Mouse (Mus musculus) embryonic stem cell, embryonic (primary cell): ENCODE results near the gene Sgpl1.

Experiments used
- CTCF ChIA-PET, 4 experiments: fragments of 300-600 bp in 2 of 4; fragments of 350-600 bp in 2 of 4; sonication (Branson Sonifier 250); formaldehyde crosslinking; loops; one replicate each; lab custom pipeline; 2022; ENCODE audit warnings: inconsistent platforms in 2 of 4; lab: Charles Lee
- POLR2A ChIA-PET, 4 experiments: fragments of 300-600 bp in 2 of 4; fragments of 350-600 bp in 2 of 4; sonication (Branson Sonifier 250); formaldehyde crosslinking; loops; one replicate each; lab custom pipeline; 2022; ENCODE audit warnings: antibody characterized with exemption in 4 of 4, inconsistent platforms in 1 of 4; lab: Charles Lee

Gene Sgpl1

GRCm38 (mm10) chr10:61147157-61148040, at the start of gene Sgpl1:
Sgpl1 (minus strand) TSS chr10:61147703.
- ChIA-PET CTCF (interaction anchor here (0.5 to 2.2 kb wide), 18 partner anchors 8 to 1685 kb away, joined by 3 to 18 read pairs (median 4); no protein-coding TSS in a partner anchor), POLR2A (interaction anchor here (0.6 to 2.2 kb wide), 36 partner anchors 12 to 1196 kb away, joined by 3 to 15 read pairs (median 4); partner anchors contain the start of genes Eif4ebp2 (in 2 of the 4), Nodal (in 2 of the 4), Lrrc20 (in 1 of the 4) and Ppa1 (in 1 of the 4))

- ChIA-PET CTCF (interaction anchor here in 2 of 4 experiments (1.3 to 2.2 kb wide), 2 partner anchors 16 to 204 kb away, joined by 3 to 7 read pairs; no protein-coding TSS in a partner anchor), POLR2A (interaction anchor here in 3 of 4 experiments (0.6 to 1.9 kb wide), 3 partner anchors 10 to 437 kb away, joined by 6 to 9 read pairs (median 7); no protein-coding TSS in a partner anchor)
These were observed 48.3 kb upstream of the Sgpl1 start for GRCm38 (mm10) chr10:61195718-61196291.

DNA sequence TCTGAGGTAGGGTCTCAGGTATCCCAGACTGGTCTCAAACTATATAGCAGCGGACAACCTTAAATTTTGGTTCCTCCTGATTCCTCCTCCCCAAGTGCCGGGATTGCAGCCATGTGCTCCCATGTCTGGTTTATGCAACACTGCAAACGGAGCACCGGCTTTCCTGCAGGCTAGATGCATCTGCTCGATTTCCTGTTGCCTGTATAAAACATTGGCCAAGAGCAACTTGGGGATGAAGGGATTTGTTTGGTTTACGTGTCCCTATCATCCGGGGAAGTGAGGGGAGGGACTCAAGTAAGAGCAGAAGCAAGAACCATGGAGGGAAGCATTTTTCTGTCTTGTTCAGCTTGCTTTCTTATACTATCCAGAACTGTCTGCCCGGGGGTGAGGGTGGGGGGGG, 47.7 kb upstream of the Sgpl1 start:
- POLR2A ChIA-PET: interaction anchor here (0.6 to 1.9 kb wide), 5 partner anchors 10 to 436 kb away, joined by 3 to 9 read pairs (median 4); no protein-coding TSS in a partner anchor

DNA sequence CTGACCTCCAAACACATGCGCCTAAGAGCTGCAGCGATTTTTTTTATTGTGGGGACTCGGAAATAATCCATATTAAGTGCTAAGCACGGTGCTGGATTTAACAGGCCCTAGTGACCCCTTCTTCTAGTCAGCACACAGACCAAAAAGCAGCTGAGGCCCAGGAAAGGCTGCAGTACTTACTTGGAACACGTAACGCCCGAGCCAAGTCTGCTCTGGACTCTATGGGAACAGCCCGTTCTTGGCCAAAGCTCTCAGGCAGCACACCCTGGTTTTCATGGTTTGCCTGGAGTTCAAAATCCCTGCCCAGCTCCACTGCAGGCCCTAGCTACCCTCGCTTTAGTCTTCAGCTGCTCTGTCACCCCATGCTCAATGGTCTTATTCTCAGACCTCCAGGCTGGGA, 47.1 kb upstream of the Sgpl1 start:
- ChIA-PET POLR2A (interaction anchor here in 3 of 4 experiments (0.7 to 1.1 kb wide), 4 partner anchors 92 to 316 kb away, joined by 3 to 4 read pairs (median 4); no protein-coding TSS in a partner anchor), CTCF (interaction anchor here (0.6 to 2.2 kb wide), 6 partner anchors 17 to 313 kb away, joined by 3 to 7 read pairs (median 4); no protein-coding TSS in a partner anchor)

More for the DNA sequence above, 47.7 kb upstream of the Sgpl1 start:
- CTCF ChIA-PET: interaction anchor here (0.6 to 2.2 kb wide), 5 partner anchors 16 to 205 kb away, joined by 3 to 7 read pairs (median 4); no protein-coding TSS in a partner anchor

DNA sequence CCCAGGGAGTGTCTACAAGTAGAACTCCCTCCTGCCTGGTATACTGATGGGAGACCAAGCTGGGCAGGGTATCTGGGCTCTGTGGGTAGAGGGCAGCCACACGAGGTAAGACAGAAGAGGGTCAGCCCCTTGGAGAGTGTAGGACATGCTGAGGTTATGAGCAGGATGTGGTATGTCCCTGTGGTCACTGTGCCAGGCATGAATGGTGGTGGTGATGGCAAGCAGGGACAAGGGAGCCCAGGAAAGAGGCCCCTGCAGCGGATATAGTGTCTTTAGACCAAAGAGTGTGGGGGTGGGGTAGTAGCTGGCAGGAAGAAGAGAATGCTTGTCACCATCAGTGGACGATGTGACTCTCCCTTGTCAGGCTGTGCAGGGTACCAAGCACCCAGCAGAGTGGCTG, 40.5 kb upstream of the Sgpl1 start:
- ChIA-PET POLR2A (interaction anchor here in 1 of 4 experiments (1.4 kb wide), 1 partner anchor 14 kb away, joined by 5 read pairs; no protein-coding TSS in a partner anchor), CTCF (interaction anchor here in 3 of 4 experiments (0.6 to 1.3 kb wide), 4 partner anchors 12 to 168 kb away, joined by 3 to 7 read pairs (median 4); no protein-coding TSS in a partner anchor)

DNA sequence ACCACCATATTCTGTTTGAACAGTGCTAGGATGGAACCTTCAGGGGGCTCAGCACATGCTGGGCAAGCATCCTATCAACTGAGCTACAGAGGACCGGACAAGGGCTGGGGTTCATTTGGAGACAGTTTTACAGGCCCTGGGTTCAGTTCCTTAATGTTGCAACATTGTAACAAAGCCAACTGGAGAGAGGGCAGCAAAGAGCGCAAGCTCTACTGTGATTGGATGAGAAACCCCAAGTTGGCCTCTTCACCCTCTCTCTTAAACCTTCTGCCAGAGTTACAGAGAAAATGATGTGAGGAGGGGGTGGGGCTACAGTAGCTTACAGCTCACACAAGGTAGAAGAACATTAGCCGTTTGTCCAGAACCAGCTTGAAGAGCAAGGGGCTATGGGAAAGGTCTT, 39.5 kb upstream of the Sgpl1 start:
- ChIA-PET POLR2A (interaction anchor here in 2 of 4 experiments (0.8 to 2.1 kb wide), 7 partner anchors 11 to 289 kb away, joined by 3 to 8 read pairs (median 3); partner anchors contain the start of gene Lrrc20 (in 1 of the 2)), CTCF (interaction anchor here in 2 of 4 experiments (1.0 to 1.7 kb wide), 5 partner anchors 11 to 149 kb away, joined by 3 to 9 read pairs (median 4); no protein-coding TSS in a partner anchor)

DNA sequence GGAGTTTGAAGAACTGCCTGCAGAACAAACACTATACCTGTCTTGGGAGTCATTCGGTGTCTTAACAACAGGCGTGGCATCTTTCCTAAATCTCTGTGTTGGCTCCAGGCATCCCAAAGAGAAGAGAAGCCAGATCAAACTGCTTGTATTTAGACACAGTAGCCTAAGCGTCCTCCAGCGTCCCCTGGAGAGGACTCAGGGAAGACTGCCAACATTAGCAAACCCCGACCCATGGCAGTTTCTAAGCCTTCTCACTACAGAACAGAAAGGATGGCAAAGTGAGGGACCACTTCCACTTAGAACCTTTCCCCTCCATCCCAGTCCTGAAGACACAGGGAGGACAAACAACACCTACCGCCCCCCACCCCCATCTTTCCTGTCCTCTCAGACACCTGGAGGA, 32.4 kb upstream of the Sgpl1 start:
- POLR2A ChIA-PET: no interaction called here
- CTCF ChIA-PET: no interaction called here

- ChIA-PET CTCF (interaction anchor here in 1 of 4 experiments (0.5 to 1.5 kb wide), 3 partner anchors 10 to 922 kb away, joined by 3 to 4 read pairs (median 3); no protein-coding TSS in a partner anchor), POLR2A (no interaction called here)
These were observed 31.2 kb upstream of the Sgpl1 start for GRCm38 (mm10) chr10:61178687-61179086.

DNA sequence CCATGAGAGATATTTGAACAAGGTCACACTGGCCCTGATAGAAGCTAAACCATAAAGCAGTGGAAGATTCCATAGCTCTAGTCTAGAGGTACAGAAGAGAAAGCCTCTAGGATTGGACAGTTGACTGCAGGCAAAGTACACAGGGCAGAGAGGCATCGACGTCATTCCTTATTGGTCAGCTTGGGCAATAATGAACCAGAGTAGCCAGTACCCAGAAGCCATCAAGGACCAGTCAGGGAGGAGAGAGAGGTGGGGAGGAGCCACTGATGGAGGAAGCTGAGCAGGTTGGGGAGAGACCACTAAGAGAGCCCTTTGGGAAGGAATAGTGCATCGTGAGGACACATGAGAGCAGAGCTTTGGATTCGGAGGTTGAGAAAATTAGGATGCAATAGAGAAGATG, 30.2 kb upstream of the Sgpl1 start:
- CTCF ChIA-PET: interaction anchor here in 1 of 4 experiments (1.2 to 1.5 kb wide), 2 partner anchors 9 to 21 kb away, joined by 3 to 4 read pairs; no protein-coding TSS in a partner anchor
- POLR2A ChIA-PET: interaction anchor here in 1 of 4 experiments (0.6 kb wide), 1 partner anchor 943 kb away, joined by 3 read pairs; no protein-coding TSS in a partner anchor

DNA sequence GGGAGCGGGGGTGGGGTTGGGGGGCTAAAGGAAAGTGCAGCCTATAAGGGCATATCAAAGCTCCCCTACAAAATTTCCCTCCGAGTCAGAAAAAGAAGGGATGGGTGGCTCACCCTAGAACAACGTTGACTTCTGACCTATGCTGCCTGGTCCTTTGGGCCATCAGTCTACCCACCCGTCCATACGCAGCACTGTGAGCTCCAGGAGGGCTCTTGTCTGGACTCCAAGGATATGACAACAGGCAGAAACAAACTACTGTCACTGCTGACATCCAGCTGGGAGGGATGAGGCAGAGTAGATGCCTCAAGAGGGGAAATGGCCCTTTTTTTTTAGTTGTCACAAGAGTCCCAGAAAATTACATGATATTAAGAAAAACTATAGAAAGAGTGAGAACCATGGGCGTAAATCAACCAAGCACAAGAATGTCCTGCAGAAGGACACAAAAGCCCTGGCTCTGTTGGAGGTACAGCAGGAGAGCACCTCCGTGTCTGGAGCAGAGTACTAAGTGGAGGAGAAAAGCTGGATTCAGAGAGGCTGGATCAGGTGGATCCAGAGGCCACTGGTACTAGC, 28.8 kb upstream of the Sgpl1 start:
- ChIA-PET CTCF (interaction anchor here (0.5 to 2.4 kb wide), 21 partner anchors 8 to 377 kb away, joined by 3 to 12 read pairs (median 3); no protein-coding TSS in a partner anchor), POLR2A (interaction anchor here in 2 of 4 experiments (1.2 to 1.3 kb wide), 2 partner anchors 10 to 26 kb away, joined by 3 to 7 read pairs; no protein-coding TSS in a partner anchor)

- CTCF ChIA-PET: interaction anchor here (0.6 to 2.4 kb wide), 18 partner anchors 9 to 343 kb away, joined by 3 to 21 read pairs (median 4); no protein-coding TSS in a partner anchor
- POLR2A ChIA-PET: interaction anchor here in 3 of 4 experiments (0.7 to 1.3 kb wide), 5 partner anchors 11 to 164 kb away, joined by 3 to 7 read pairs (median 3); no protein-coding TSS in a partner anchor
These were observed 28.1 kb upstream of the Sgpl1 start for GRCm38 (mm10) chr10:61175442-61176204.

DNA sequence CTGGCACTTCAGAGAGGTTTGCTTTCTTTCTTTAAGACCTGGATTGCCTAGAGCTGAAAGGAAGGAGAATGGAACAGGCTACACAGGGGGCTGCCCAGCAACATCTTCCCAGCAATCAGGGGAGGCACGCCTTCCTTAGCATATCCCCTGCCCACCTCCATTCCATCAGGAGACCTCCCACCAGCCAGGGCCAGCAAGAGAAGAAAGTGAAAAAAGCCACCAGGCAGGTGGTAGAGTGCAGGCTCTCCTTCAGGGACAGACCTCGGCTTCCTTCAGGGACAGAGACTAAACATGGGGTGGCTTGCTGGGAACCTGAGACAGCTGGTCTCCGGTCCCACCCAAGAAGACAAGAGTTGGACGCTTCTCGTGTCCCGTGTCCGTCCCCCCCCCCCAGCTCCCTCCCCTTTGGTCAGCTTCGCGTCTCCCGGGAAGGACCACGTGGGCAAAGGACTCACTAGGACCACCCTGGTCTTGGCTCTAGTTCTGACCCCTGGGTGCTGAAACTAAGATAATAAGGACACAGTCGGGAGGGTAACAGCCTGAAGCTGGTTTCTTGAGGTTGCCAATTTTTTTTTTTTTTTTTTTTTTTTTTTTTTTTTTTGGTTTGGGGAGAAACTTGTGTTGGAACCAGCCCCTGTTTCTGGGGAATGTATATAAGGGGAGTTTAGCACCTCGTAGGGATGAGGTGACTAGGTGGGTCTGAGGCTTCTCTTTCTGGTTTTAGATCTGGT, 27.4 kb upstream of the Sgpl1 start:
- POLR2A ChIA-PET: interaction anchor here in 3 of 4 experiments (0.6 to 1.8 kb wide), 7 partner anchors 13 to 172 kb away, joined by 3 to 5 read pairs (median 4); partner anchors contain the start of gene Sgpl1 (in 1 of the 3)
- CTCF ChIA-PET: interaction anchor here (0.5 to 2.4 kb wide), 19 partner anchors 11 to 503 kb away, joined by 3 to 21 read pairs (median 5); no protein-coding TSS in a partner anchor

DNA sequence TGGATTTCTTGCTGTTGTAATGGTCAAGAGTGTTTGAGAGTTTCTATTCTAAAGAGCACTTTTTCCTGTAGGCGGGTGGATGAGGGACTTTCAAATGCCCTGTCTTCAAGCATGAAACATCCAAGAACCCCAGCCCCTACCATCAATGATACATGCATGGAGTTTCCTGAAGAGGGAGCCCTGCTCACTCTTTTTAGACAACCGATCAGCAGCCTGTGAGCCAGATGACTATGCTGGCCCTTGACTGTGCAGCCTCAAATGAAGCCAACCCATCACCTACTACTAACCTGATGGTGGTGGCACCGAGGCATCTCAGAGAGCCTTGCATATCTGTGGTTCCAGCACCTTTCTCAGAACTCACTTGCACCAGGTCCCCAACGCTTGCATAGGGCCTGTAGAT, 25.0 kb upstream of the Sgpl1 start:
- ChIA-PET CTCF (no interaction called here), POLR2A (no interaction called here)

- ChIA-PET CTCF (interaction anchor here in 1 of 4 experiments (0.5 kb wide), 1 partner anchor 1173 kb away, joined by 5 read pairs; no protein-coding TSS in a partner anchor), POLR2A (no interaction called here)
These were observed 24.2 kb upstream of the Sgpl1 start, which contains the start of gene Tbata for GRCm38 (mm10) chr10:61171654-61172053. Tbata (plus strand) TSS chr10:61171954.

GRCm38 (mm10) chr10:61168393-61168792, 20.9 kb upstream of the Sgpl1 start:
- POLR2A ChIA-PET: interaction anchor here in 2 of 4 experiments (0.7 to 2.1 kb wide), 13 partner anchors 8 to 909 kb away, joined by 3 to 9 read pairs (median 3); partner anchors contain the start of genes Sgpl1 (in 2 of the 2) and Adamts14 (in 1 of the 2)
- CTCF ChIA-PET: interaction anchor here (0.6 to 1.0 kb wide), 7 partner anchors 10 to 254 kb away, joined by 3 to 8 read pairs (median 4); no protein-coding TSS in a partner anchor
